Mouse (Mus musculus) embryonic facial prominence, embryonic 12.5 days (tissue): ENCODE measurements around the gene Dnttip2. TPM values are rescaled to one million over a fixed set of nuclear protein-coding genes. Genes with fewer than 3 reads are reported as not detected.

ENCODE experiments used
- ATAC-seq: fragments of 200-750 bp; cut with Nextera tagmentation; 2 replicates; pipeline ENCODE4 v1.8.0; 2017; ENCODE audit not compliant: insufficient number of reproducible peaks, insufficient read depth, low FRiP score, low TSS enrichment
- H3K27ac ChIP-seq: fragments of 300-500 bp; sonication (generic); 2 replicates; pipeline ENCODE4 v1.5.1; 2016; ENCODE audit warnings: mild to moderate bottlenecking
- H3K27me3 ChIP-seq: fragments of 300-500 bp; sonication (generic); 2 replicates; pipeline ENCODE4 v1.6.1; 2016; ENCODE audit warnings: mild to moderate bottlenecking, moderate library complexity
- H3K36me3 ChIP-seq: fragments of 300-500 bp; sonication (generic); 2 replicates; pipeline ENCODE4 v1.6.1; 2016; ENCODE audit warnings: mild to moderate bottlenecking
- H3K4me1 ChIP-seq: fragments of 300-500 bp; sonication (generic); 2 replicates; pipeline ENCODE4 v1.6.1; 2016
- H3K4me2 ChIP-seq: fragments of 300-500 bp; sonication (generic); replicated peaks from 2 replicates; pipeline ENCODE4 v1.6.1; 2016; ENCODE audit warnings: mild to moderate bottlenecking, moderate library complexity
- H3K4me3 ChIP-seq: fragments of 300-500 bp; sonication (generic); 2 replicates; pipeline ENCODE4 v1.5.1; 2016; ENCODE audit warnings: mild to moderate bottlenecking
- H3K9ac ChIP-seq: fragments of 300-500 bp; sonication (generic); 2 replicates; pipeline ENCODE4 v1.6.1; 2016; ENCODE audit warnings: mild to moderate bottlenecking, moderate library complexity
- H3K9me3 ChIP-seq: fragments of 300-500 bp; sonication (generic); 2 replicates; pipeline ENCODE4 v1.6.1; 2016; ENCODE audit warnings: mild to moderate bottlenecking, moderate library complexity
- WGBS: fragments of 180-500 bp; shearing (Covaris S2); methylation state at CpG from one replicate; pipeline ENCODE4 v1.1.7; 2016; 5-methylcytosine and 5-hydroxymethylcytosine counted together
- polyA plus RNA-seq: library from polyadenylated mRNA; unstranded; fragments of >200 nt; fragmentation: Nextera tagmentation; extraction: Ambion mirVana; gene quantifications from 2 replicates; pipeline ENCODE4 v1.2.1, GENCODE M21; 2016

Dnttip2 gene
- polyA plus RNA-seq, 1 experiment from 2014 or later = 82.2 TPM

DNA sequence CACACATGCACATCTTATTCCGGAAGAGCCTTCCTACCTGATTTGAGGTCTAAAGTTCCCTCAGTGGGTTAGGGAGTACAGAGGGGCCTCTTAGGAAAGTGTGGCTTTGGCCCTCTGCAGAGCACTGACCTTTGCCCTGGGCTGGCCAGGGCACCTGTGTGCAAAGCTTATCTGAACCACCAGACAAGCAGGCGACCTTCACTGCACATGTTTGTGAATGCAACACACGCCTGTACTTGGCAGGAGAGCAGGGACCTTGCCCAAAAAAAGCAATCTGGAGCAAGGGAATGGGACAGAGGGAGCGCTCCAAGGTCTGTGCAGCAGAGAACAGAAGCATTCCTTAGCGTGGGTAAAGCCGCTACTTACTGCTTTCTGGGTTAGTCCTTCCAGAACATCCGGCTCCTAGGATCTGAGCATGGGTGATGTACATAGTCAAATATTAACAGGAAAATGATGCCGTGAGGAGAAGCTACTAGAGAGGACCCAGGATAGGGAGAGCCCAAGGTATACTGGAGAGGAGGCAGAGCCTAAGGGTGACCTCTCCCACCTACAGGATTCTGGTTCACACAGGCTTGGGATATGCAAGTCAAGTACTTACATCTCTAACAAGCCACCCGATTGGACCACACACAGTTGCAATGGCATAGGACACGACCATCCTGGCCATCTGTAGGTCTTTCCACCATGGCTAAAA lies 38.9 kb downstream of the Dnttip2 start:
- 74% methylated on average over 10 of the region's 10 CpGs for WGBS
- H3K4me2 ChIP-seq = no peak overlapping the region
- no peaks in the 10 kb centered on the region for H3K36me3 ChIP-seq
- H3K27me3 ChIP-seq = 0 out of 2 replicates have a peak, but pooled peaks cover 3% of the 10 kb centered on the region
- H3K9ac ChIP-seq = no peak overlapping the region
- H3K9me3 ChIP-seq = no peaks in the 10 kb centered on the region
- H3K27ac ChIP-seq = no peak overlapping the region
- no peak overlapping the region for H3K4me3 ChIP-seq
- ATAC-seq = no peak
- peaks cover 4% of the 10 kb centered on the region for H3K4me1 ChIP-seq

DNA sequence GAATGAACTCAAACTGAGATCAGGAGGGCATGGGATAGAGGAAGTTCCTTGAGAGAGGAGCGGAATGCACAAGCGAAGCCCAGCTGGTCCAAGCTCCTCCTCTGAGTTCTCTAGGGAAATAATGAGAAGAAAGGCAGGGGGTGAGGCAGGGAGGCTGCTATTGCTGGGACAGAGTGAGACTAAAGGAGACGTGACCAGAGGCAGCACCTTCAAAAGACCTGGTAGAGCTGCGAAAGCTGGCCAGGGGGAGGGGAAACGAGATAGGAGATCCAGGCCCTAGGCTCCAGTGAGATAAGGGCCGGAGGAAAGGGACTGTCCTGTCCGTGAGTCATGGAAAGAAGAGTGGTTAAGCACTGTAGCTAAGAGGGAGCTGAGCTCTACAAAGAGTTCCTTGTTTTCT lies 39.7 kb downstream of the Dnttip2 start:
- H3K9me3 ChIP-seq = no peaks in the 10 kb centered on the region
- 0 out of 2 replicates have a peak, but pooled peaks cover 3% of the 10 kb centered on the region for H3K27me3 ChIP-seq
- no peak overlapping the region for H3K9ac ChIP-seq
- 48% methylated on average over 7 of the region's 7 CpGs for WGBS
- ATAC-seq = no peak
- peaks cover 4% of the 10 kb centered on the region for H3K4me1 ChIP-seq
- no peak overlapping the region for H3K4me3 ChIP-seq
- H3K4me2 ChIP-seq = no peak overlapping the region
- H3K27ac ChIP-seq = no peak overlapping the region
- H3K36me3 ChIP-seq = no peaks in the 10 kb centered on the region

- Histone ChIP-seq H3K4me1 (peaks cover 4% of the 10 kb centered on the region), H3K9me3 (no peaks in the 10 kb centered on the region), H3K27ac (no peak overlapping the region), H3K36me3 (no peaks in the 10 kb centered on the region), H3K4me3 (no peak overlapping the region), H3K9ac (no peak overlapping the region), H3K27me3 (0 out of 2 replicates have a peak, but pooled peaks cover 3% of the 10 kb centered on the region), H3K4me2 (peak overlapping the region; percentile 19)
- 8% methylated on average over 11 of the region's 11 CpGs for WGBS
- ATAC-seq = no peak
Measured at GRCm38 (mm10) chr3:122316621-122317020, 42.4 kb downstream of the Dnttip2 start.

DNA sequence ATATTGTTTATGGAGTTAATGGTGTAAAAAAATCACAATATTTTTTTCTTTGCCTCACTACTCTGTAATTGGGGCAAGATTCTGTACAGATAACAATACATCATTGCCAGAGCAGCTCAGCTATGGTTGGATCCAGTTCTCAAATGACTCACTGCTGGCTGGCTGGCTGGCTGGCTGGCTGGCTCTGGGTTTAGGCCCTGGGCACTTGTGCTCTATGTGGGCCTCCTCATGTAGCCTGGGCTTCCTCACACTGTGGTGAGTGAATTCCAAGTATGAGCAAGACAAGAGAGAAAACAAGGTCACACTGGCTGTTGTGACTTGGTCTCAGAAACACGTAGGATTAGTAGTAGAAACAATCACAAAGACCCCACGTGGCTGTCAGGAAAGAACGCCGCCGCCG lies 43.2 kb downstream of the Dnttip2 start:
- H3K36me3 ChIP-seq = no peaks in the 10 kb centered on the region
- H3K27me3 ChIP-seq = 0 out of 2 replicates have a peak, but pooled peaks cover 3% of the 10 kb centered on the region
- no peak for ATAC-seq
- H3K9ac ChIP-seq = no peak overlapping the region
- H3K4me3 ChIP-seq = no peak overlapping the region
- H3K9me3 ChIP-seq = no peaks in the 10 kb centered on the region
- no peak overlapping the region for H3K4me2 ChIP-seq
- H3K4me1 ChIP-seq = peaks cover 11% of the 10 kb centered on the region
- no peak overlapping the region for H3K27ac ChIP-seq
- 83% methylated on average over 6 of the region's 6 CpGs for WGBS

- H3K27ac ChIP-seq = no peak overlapping the region
Measured at GRCm38 (mm10) chr3:122322226-122322625, 48.0 kb downstream of the Dnttip2 start.

DNA sequence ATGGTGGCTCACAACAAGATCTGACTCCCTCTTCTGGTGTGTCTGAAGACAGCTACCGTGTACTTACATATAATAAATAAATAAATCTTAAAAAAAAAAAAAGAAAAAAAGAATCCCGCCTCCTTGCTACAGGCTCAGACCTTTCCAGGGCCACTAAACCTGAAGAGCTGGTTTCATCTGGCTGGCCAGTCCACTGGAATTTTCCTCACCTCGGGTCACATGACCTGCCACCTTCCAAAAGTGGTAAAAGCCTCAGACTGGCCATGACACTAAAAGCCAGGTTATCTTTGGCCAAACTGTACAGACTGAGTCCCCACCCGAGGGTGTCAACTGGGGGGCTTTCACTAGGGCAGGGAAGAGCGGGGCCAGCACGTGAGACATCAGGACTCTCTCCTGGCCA lies 49.7 kb downstream of the Dnttip2 start:
- no peak overlapping the region for H3K9ac ChIP-seq
- no peak for ATAC-seq
- H3K4me3 ChIP-seq = no peak overlapping the region
- no peaks in the 10 kb centered on the region for H3K9me3 ChIP-seq
- H3K27me3 ChIP-seq = no peaks in the 10 kb centered on the region
- 83% methylated on average over 6 of the region's 6 CpGs for WGBS
- H3K4me2 ChIP-seq = no peak overlapping the region
- no peaks in the 10 kb centered on the region for H3K36me3 ChIP-seq
- H3K4me1 ChIP-seq = 0 out of 2 replicates have a peak, but pooled peaks cover 7% of the 10 kb centered on the region
- H3K27ac ChIP-seq = no peak overlapping the region

More at GRCm38 (mm10) chr3:122322226-122322625, 48.0 kb downstream of the Dnttip2 start:
- no peaks in the 10 kb centered on the region for H3K9me3 ChIP-seq
- no peak for ATAC-seq
- no peak overlapping the region for H3K4me3 ChIP-seq
- H3K4me1 ChIP-seq = 0 out of 2 replicates have a peak, but pooled peaks cover 7% of the 10 kb centered on the region
- 49% methylated on average over 9 of the region's 9 CpGs for WGBS
- H3K27me3 ChIP-seq = 0 out of 2 replicates have a peak, but pooled peaks cover 3% of the 10 kb centered on the region
- H3K4me2 ChIP-seq = no peak overlapping the region
- H3K36me3 ChIP-seq = no peaks in the 10 kb centered on the region
- no peak overlapping the region for H3K9ac ChIP-seq

GRCm38 (mm10) chr3:122324528-122324927 lies 50.3 kb downstream of the Dnttip2 start:
- H3K27me3 ChIP-seq = no peaks in the 10 kb centered on the region
- H3K4me2 ChIP-seq = no peak overlapping the region
- no peaks in the 10 kb centered on the region for H3K36me3 ChIP-seq
- no peak overlapping the region for H3K4me3 ChIP-seq
- H3K4me1 ChIP-seq = 0 out of 2 replicates have a peak, but pooled peaks cover 7% of the 10 kb centered on the region
- no peak for ATAC-seq
- WGBS = 81% methylated on average over 3 of the region's 3 CpGs
- no peak overlapping the region for H3K27ac ChIP-seq
- no peaks in the 10 kb centered on the region for H3K9me3 ChIP-seq
- no peak overlapping the region for H3K9ac ChIP-seq

GRCm38 (mm10) chr3:122330484-122330883 lies 56.3 kb downstream of the Dnttip2 start:
- Histone ChIP-seq H3K4me2 (no peak overlapping the region), H3K4me3 (no peak overlapping the region), H3K27me3 (0 out of 2 replicates have a peak, but pooled peaks cover 2% of the 10 kb centered on the region), H3K27ac (no peak overlapping the region), H3K4me1 (peaks cover 20% of the 10 kb centered on the region), H3K9me3 (no peaks in the 10 kb centered on the region), H3K9ac (no peak overlapping the region), H3K36me3 (no peaks in the 10 kb centered on the region)
- 73% methylated on average over 12 of the region's 12 CpGs for WGBS
- no peak for ATAC-seq

- H3K36me3 ChIP-seq = no peaks in the 10 kb centered on the region
- no peak for ATAC-seq
- WGBS = 28% methylated on average over 4 of the region's 4 CpGs
- no peak overlapping the region for H3K4me2 ChIP-seq
- H3K9me3 ChIP-seq = no peaks in the 10 kb centered on the region
- no peak overlapping the region for H3K9ac ChIP-seq
- no peak overlapping the region for H3K4me3 ChIP-seq
- H3K4me1 ChIP-seq = peaks cover 20% of the 10 kb centered on the region
- 0 out of 2 replicates have a peak overlapping the region, but pooled peaks have one; percentile 24 for H3K27ac ChIP-seq
- H3K27me3 ChIP-seq = 0 out of 2 replicates have a peak, but pooled peaks cover 2% of the 10 kb centered on the region
Measured at GRCm38 (mm10) chr3:122333493-122333892, 59.3 kb downstream of the Dnttip2 start.

- WGBS = 33% methylated on average over 7 of the region's 7 CpGs
Measured at GRCm38 (mm10) chr3:122333902-122334301, 59.7 kb downstream of the Dnttip2 start.

DNA sequence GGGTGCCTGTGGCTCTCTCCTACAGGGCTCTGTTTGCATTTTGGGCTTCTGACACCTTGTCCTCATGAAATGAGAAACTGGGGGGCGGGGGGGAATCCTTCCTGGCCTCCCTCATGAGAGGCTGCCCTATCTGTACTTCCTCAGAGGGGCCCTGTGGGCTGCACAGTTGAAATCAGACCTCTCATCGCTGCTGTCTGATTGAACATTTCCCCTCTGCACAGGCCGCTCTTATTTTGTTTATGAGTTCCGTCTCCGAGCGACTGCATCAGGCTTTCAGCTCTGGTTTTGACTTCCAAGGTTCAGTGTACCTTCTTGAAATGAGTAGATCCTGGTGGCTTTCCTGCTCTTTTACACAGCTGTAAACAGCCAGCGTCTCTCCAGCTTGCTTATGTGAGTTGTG lies 60.2 kb downstream of the Dnttip2 start:
- 0 out of 2 replicates have a peak overlapping the region, but pooled peaks have one; percentile 24 for H3K27ac ChIP-seq
- no peak overlapping the region for H3K9ac ChIP-seq
- no peaks in the 10 kb centered on the region for H3K9me3 ChIP-seq
- no peak for ATAC-seq
- no peak overlapping the region for H3K4me2 ChIP-seq
- H3K4me3 ChIP-seq = no peak overlapping the region
- 0 out of 2 replicates have a peak, but pooled peaks cover 2% of the 10 kb centered on the region for H3K27me3 ChIP-seq
- peaks cover 20% of the 10 kb centered on the region for H3K4me1 ChIP-seq
- no peaks in the 10 kb centered on the region for H3K36me3 ChIP-seq
- WGBS = 30% methylated on average over 7 of the region's 7 CpGs

More at GRCm38 (mm10) chr3:122333902-122334301, 59.7 kb downstream of the Dnttip2 start:
- H3K27ac ChIP-seq = 0 out of 2 replicates have a peak overlapping the region, but pooled peaks have one; percentile 24
- ATAC-seq = no peak
- no peak overlapping the region for H3K9ac ChIP-seq
- no peaks in the 10 kb centered on the region for H3K36me3 ChIP-seq
- 0 out of 2 replicates have a peak, but pooled peaks cover 2% of the 10 kb centered on the region for H3K27me3 ChIP-seq
- peaks cover 20% of the 10 kb centered on the region for H3K4me1 ChIP-seq
- H3K9me3 ChIP-seq = no peaks in the 10 kb centered on the region
- H3K4me3 ChIP-seq = no peak overlapping the region
- no peak overlapping the region for H3K4me2 ChIP-seq
